Mouse (Mus musculus) monocyte, adult 2 months (primary cell): ENCODE data around the gene Chac2.
"Not testable (repeated sequence)": the region's sequence is repeated elsewhere in the genome, so short reads cannot be mapped to it uniquely, and the experiment has no call there.

Experiments used
- DNase-seq, 2 experiments: peaks; one replicate each; pipeline ENCODE4 v3.0.0; 2022; ENCODE audit warnings: low spot score in 2 of 2, low read depth in 1 of 2

Chac2 gene

DNA sequence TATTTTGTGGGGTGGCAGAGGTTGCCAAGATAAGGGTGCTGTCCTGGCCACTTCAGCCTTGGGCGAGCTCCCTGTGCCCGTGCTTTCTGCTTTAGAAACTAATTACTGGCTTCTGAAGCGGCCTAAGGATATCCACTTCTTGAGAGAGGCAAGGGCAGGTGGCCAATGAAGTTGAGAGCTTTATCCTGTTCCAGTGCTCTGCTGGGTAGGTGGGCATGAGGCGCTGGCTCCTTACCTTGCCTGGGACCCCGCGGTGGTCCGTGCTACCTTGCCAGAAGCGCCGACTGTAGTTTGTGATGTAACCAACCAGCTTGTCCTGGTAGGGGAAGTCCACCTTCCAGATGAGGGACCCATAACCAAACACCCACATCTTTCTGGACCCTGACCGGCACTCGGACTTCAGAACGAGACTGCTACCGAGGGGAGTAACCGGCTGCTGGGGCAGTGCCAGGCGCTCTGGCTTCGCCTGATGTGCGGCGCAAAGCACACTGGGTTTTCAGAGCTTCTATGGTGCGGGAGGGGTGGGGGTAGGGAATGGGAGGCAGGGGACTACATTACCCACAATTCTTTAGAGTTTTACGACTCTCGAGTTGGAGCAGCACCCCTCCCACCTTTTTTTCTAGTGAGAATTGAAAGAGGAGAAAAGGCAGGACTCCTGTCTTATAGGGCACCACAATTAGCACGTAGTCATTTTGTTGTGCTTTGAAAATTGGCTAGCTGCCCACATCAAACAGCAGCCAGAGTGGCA lies at the start of gene Chac2:
TSS of gene Chac2 (minus strand) at position 474 of the 748 bp plus-strand sequence.
- DNase-seq, result peak; percentile 1 to 15

DNA sequence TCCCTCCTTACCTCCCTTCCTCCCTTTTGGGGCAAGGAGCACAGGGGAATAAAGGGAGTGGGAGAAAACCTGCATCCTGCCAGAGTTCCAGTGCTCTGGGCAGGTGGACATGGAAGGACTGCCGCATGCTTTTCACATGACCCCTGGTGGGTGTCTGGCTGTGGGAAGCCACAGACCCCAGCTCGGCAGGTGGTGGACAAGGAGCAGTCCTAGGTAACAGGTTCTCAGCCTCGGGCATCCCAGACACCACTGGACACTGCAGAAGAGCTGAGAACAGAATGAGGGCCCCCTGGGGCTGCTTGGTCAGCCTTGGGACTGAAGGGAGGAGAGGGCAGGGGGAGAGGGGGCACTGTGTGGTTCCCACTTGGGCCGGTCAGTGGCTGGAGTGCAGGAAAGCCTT lies 48.8 kb upstream of the Chac2 start:
- DNase-seq, result no peak

DNA sequence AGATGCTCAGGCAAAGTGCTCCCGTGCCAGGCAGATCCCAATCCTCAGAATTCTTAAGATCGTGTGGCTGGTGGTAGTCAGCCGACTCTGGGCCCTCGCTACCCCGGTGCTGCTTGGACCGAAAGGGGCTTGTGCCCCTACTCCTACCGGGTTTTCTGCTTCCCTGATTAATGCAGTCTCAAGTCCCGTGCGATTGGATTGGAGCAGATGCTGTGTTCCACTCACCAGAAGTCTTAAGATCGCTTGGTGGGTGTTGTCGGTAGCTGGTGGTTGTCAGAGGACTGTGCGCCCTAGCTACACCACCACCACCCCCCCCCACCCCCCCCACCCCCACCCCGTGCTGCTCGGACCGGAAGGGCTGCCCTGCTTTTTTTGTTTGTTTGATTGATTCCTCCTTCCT lies 31.3 kb upstream of the Chac2 start:
- not testable (repeated sequence) for DNase-seq

DNA sequence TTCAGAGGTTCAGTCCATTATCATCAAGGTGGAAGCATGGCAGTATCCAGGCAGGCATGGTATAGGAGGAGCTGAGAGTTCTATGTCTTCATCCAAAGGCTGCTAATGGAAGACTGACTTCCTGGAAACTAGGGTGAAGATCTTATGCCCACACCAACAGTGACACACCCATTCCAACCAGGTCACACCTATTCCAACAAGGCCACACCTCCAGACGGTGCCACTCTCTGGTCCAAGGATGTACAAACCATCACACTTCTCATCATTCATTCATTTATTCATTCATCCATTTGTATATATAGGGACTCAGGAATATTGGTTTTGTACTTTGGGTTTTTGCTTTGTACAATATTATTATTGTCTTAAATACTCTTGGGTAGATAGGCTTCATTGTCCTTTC lies 23.5 kb upstream of the Chac2 start:
- not testable (repeated sequence) for DNase-seq

DNA sequence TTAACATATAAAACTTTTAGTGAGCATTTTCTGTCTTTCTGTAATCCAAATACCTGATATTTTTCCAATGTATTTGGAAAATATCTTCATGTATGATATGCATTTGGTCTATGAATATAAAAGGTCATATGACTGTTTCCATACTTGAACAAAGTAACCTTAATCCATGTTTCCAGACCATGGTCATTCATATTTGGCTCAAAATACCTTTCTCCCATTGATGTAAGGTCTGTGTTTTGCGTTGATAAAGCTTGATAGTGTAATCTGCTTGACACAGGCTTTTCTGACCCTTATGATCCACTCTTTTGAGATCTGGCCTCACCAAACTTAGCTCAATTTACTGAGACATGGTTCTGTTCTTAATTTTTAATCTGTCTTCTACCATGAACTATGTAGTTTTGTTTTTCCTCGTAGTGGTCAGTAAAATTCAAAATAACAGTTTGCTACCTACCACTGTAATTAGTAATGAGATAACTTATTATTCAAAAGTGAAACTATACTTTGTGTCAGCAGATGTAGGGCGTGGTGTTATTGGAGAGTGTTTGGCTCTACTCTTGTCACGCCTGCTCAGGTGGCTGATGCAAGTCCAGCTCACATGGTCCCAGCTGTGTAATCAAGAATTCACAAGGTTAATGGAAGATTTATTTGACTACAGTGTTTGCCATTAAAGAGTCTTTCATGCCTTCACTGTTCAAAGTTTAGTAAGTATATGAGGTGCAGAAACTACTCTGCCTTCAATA lies 15.2 kb upstream of the Chac2 start:
- DNase-seq, result no peak

DNA sequence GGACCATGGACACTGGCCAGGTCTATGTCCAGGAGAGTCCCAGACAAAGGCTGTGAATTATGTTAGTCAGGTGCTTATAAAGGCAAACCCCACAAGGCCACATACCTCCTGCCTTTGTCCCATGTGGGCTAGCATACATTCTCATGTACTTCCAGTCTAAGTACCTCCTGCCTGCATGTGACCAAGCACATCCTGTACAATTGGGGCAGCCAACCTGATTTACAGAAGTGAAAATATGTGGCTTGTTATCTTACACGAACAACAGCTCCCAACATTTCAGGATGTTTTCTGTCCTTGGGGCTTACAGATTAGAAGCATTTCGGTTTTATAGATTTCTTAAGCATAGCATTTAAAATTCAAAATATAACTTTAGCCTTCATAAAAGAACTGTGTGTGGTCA lies 13.9 kb upstream of the Chac2 start:
- no peak for DNase-seq

DNA sequence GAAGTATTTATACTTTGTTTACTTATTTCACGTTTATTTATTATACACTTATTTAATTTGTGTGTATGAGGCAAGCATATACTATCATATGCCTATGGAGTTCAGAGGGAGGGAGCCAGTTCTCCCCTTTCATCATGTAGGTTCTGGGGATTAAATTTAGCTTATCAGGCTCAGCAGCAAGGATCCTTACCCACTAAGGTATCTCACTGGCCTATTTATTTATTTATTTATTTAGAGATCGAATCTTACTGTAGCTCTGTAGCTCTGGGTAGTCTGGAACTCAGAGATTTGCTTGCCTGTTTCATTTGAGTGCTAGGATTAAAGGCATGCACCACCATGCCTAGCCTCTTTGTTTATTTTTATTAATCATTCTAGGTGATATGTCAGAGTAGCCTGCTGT lies 12.6 kb upstream of the Chac2 start:
- no peak for DNase-seq

DNA sequence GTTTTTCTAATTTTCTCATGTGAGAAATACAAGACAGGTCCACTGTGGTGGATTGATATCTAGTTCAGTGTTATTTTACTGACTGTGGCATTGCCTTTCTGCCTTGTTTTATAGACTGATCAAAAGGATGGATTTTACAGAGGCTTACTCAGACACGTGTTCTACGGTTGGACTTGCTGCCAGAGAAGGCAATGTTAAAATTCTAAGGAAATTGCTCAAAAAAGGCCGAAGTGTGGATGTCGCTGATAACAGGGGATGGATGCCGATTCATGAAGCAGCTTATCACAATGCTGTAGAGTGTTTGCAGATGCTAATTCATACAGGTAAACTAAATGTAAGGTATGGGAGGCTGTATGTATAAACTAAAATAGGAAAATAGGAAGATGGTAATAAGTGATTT lies 12.0 kb upstream of the Chac2 start:
- no peak for DNase-seq

DNA sequence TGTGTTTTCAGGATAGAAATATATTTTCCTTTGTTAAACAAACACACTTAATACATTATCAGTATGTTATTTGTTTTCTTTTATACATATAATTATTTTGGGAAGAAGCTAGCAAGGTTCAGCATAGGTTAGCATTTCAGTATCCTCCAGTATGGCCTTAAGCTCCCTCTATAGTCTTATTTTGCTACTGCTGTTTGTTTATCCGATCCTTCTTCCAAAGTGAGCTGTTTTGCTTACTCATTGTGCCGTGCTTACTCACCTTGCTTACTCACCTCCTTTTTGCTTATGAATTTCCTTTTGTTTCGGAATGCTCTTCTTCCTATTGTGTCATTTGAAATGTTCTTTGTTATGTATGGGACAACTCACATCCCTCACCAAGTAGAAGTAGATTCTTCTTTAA lies 10.5 kb upstream of the Chac2 start:
- DNase-seq, result no peak

DNA sequence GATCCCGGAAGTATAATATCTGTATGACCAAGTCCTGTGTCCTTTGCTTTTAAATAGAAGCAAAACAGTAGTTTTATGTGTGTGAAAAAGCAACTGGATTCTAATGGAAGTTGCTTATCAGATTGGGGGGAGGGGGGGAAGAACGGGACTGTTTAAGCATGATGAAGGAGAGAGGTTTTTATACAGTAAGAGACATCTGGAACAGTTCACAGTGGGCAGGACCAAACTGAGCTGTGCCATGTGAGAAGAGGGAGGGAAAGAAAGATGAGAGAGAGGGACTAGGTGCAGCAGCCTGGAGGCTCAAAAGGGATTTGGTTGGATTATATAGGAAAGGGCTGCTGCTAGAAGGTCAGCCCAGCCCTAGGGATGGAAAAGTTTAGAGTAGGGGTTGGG lies 471 bp upstream of the Chac2 start:
- DNase-seq, result no peak

DNA sequence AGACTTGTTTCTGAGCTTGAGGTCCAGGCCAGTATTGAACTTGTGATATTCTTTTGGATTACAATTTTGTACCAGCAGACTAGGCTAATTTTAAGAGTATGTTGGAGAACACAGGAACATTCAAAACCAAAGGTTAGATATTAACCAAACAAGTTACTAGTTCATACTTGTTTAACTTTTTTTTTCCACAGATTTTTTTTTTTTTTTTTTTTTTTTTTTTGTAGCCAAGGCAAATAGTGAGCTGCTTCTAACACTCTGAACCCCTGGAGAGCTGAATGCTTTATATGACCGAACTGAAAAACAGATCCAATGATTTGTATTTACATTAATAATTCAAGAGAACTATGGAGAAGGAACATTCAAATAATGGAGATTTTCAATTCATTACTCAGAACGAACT lies 913 bp downstream of the Chac2 start:
- no peak for DNase-seq

DNA sequence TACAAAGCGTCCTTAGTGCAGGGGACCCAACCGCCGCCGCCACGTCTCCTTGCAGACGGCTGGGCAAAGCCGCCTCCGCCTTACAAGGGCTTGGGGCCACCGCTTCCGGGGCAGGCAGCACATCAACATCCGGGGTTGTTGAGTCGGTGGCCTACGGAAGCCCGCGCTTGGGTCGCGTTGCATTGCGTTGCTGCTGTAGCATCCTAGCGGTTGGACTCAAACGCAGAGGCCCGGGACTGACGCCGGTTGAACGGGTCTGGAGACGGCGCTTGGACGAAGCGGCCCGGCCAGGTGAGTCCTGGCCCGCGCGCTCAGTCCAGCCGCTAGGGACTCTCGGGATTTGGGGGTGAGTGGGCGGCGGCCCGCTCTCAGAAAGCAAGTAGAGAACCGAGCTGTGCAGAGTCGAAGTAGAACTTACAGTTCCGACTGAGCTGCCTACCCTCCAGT lies 31.8 kb downstream of the Chac2 start, which contains the start of gene Erlec1:
TSS of gene Erlec1 (minus strand) at position 57 of the 447 bp plus-strand sequence.
- DNase-seq, result peak; percentile 27 to 66

DNA sequence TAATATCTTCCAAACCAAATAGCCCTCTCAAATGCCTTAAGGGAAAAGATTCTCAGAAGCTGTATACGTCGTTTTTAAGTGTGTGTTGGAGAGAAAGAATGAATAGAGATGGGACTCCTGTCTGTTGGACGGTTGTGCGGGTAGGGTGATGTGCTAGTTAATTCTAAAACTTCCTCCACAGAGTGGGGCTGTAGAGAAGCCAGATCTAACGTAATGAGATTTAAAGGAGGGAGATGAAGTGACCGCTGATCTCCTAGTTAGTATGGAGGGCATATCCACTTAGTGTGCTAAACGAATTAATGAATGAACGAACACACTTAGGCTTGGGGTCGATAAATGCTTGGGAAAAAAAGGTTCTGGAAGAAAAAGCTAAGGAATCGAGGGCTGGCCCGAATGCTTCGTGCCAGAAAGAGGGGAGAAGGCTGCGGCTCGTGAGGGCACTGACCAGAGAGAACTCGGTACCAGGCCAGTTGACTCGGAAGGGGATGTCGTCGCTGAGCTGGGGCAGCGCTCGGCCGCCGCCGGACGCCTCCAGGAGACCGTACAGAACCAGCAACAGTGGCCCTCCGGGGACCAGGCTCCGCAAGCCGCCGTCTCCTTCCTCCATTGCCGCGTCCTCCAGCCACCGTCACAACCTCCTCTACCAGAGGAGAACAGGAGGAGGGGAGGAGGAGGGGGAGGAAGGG lies 32.5 kb downstream of the Chac2 start:
- peak in 1 of 2 experiments; percentile 2 for DNase-seq

DNA sequence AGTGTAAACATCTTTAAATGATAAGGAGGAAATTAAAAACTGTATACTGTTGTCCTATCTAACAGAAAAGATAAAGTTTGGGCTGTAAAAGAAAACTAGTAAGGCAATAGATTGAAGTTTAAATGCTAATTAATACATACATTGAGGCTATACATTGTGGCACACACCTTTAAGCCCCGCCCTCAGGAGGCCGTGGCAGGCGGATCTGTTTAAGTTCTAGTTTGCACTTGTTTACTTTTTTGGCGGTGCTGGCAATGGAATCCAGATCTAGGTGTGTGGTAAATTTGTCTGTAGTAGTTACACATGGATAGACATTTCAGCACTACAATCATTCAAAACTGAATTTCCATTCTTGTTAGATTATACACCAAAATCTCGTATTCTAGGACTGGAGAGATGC lies 33.3 kb downstream of the Chac2 start:
- no peak for DNase-seq

DNA sequence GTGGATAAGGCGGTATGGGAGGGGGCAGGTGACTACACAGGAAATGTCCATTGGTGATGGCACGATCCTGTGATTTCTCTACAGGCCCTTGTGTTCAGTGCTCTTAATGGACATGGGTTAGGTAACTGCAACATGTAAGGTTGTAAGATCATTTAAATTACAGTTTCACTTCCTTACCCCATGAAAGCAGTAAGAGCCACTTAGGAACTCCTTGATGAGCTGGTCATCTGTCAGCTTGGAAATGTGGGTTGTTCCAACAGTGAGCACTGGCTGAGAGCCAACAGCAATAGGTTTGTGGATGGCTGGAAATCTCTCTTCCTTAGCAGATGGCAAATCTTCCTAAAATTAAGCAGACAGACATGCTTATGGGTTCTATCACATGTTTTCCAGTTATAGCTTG lies 42.6 kb downstream of the Chac2 start:
- no peak for DNase-seq

DNA sequence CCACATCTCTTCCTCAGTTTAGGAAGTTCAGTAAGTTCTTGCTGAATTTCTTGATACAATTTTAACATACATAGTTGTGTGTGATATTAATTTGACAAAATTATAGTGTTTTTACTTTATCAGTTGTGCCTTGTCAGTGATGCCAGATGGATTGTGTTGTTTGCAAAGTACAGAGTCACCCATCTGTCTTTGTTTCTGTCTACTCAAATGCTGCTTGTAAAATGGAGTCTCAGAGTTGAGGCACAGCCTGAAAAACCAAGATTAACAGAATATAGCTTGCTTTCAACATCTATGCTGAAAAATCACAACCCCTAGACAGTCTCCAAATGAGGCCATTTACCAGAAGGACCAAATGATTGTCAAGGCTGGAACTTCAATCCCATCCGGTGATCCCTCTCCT lies 57.7 kb downstream of the Chac2 start:
- DNase-seq, result no peak

DNA sequence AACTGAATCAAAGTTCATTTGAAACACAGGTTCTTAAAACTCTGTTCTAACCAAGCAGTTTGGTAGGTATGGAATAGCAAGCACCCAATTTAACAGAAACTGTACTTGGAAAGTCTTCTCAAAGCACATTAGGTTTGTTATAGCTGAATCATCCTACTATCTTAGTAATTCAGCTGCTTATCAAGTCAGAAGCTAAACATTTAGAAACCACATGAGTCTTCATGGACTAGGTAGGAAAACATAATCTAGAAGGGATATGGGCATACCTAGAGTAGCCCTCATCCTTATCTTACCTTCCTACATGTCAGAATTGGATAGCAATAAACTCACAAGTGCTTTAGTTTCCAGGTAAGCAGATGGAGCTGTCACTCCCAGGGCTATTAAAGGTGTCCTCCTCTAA lies 58.1 kb downstream of the Chac2 start:
- no peak for DNase-seq
